Mouse (Mus musculus) thymus, adult 18-20 months (tissue): ENCODE measurements around the gene Olfr220.

Source experiments
- DNase-seq, 2 experiments: peaks; one replicate each; pipeline ENCODE4 v3.0.0; 2022; ENCODE audit warnings: mixed read lengths in 2 of 2

Gene Olfr220

DNA sequence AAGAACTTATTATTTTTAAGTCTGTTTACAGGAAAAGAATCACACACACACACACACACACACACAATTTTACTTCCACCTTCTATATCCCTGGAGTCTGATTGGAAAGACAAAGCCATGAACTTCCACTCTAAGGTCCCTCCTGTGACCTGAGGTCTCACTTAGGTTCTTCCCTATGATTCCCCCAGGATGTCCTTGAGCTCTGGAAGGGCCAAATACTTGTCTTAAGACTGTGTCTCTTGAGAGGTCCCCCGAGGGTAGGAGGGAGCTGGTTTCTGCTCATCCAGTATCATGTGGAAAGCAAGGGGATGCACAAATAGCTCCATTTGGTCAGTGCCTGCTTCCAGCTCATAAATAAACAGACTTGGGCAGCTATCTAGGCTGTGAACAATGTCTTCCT, at the start of gene Olfr220:
Gene Olfr220 (plus strand): TSS at position 301 of the 400 bp plus-strand sequence.
- DNase-seq: no peak

DNA sequence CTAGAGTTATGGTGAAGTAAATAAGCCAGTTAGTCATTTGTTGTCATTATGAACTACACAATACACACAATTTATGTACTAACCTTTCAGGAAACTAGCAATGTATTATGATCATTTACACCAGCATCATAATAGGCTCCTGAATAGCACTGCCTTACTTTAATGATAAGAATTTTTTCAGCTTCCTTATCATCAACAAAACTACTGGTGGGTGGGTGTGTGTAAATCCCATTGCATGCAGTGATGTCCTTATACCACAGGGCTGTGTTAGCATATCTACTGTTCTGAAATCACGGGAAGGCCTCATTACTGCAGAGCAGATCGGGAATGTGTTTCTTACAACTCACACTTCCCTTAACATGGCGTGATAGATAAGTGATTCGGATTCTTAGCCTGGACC, 18.9 kb upstream of the Olfr220 start:
- no peak for DNase-seq

DNA sequence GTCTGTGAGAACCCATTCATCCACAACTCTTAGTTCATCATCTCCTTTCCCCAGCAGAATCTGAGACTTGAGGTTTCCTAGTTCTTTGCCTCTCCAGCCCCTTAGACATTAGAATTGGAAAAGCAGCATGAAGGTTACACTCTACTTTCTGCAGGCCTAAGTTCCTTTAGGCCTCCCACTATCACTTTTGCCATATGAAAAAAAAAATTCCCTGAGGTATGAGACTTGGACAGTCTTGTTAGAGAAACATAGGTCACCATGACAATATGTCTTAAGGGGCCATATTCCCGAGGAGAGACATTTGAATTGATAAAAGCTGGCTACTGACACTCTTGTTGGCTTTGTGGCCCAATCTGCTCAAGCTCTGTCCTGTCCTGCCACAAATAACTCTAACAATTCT, 18.1 kb upstream of the Olfr220 start, which contains the start of gene Olfr414:
Gene Olfr414 (plus strand): TSS at position 301 of the 400 bp plus-strand sequence.
- no peak for DNase-seq

DNA sequence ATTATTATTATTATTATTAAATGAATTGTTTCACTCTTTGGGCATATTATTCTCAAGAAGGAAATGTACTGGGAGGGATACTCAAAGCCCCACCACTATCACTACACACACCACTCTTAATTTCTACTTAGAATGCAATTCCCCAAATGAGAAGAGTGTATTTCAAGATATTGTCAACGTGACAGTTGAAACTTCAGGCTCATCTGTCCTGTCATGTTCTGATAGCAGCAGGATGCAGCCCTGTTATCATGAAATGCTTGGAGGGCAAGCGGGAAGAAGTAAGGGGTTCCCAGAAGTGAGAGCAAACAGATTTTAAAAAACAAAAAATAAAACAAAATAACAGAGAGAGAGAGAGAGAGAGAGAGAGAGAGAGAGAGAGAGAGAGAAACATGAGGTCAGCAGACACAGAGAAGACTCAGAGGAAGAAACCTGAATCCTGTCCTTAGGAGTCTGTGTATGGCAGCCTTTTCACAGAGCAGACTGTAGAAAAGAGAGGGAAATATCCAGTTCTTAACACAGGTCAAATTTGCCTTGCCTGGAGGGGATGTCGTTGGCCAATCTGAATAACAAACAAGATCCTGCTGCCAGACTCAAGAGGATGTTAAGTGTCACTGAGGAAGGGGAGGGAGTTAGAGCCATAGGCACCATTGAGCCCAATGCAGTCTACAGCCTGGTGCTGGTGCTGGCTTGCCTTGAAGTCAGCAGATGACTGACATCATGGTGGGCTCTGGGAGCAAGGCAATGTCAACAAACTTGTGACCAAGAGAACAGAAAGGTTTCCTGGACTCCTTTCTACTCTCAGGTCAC, 15.5 kb upstream of the Olfr220 start:
- DNase-seq: no peak

DNA sequence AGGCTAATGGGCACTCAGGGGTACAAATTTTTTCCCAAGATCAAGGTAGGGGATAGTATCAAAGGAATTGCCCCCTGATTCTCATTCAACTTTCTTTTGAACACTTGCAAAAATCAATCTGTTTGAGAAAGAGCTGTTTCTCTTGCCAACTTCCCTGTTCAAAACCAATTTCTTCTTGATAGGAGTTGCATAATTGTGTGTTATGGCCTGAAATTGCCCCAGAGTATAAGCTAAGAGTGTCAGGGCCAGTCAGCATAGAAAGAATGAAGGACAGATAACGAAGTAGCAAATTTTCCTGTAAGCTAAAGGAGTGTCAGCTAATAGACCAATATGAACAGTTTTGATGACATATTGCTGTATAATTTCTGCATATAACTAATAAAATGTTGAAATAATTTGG, 14.5 kb upstream of the Olfr220 start:
- no peak for DNase-seq

DNA sequence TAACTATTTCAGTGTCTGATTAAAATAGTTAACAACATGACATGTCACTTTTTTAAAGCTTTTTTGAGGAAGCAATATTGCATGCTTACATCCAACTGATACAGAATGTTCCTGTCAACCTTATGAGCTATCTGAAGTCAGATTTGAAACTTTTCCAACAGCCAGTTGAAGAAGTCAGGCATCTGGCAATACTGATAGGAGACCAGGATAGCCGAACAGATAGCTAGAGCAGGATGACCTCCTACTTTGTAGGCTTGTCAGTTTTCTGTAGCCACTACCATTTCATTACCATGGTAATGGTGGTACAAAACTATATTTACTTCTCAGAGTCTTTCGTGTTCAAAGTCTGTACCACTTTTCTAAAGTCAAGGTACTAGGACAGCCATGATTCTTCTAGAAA, 13.5 kb upstream of the Olfr220 start:
- no peak for DNase-seq

DNA sequence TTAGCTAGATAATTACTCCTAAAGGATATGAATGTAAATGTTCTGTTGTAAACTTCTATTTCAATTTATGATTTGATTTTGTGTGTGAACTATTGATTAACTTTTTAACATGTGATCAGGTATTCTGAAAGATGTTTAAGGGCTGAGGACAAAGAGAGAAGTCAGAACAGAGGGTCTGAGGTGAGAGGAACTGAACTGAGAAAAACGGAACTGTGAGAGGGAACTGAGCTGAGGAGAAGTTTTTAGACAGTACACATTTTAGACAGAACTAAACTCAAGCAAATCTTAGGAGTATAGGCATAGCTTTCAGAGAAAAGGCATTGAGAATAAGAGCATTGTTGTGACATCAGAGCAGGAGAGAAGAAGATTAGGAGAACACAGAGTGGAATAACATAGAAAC, 7.8 kb upstream of the Olfr220 start:
- no peak for DNase-seq

DNA sequence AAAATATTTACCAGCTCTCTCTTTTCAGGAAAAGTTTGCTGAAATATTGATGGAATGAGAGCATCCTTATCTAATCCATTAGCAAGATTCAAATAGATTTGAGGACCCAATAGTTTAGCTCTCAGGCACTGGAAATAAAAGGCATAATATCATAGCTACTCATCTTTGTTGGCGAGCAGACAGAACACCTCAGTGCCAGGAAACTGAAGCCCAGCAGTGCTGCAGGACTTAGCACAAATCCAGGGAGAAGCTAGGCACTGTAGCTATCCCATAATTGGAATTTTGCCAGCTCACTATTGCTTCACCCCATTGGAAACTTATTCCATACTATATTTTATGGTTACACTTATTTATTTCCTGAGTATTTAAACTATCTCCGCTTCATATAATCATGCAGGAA, 13.2 kb downstream of the Olfr220 start:
- no peak for DNase-seq

DNA sequence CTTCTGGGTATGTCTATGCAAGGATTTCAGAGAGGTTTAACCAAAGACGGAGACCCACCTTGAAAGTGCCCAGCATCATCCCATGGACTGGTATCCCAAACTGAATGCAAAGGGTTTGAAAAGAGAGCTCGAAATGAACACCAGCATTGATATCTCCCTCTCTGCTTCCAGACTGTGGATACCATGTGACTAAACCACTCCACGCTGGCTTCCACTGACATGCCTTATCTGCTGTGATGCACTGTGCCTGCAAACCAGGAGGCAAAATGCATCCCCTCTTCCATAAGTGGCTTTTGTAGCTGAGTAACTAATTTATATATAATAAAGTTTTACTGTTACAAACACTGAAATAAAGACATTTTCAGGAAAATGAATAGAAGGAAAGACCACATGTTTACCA, 23.5 kb downstream of the Olfr220 start:
- DNase-seq: no peak

DNA sequence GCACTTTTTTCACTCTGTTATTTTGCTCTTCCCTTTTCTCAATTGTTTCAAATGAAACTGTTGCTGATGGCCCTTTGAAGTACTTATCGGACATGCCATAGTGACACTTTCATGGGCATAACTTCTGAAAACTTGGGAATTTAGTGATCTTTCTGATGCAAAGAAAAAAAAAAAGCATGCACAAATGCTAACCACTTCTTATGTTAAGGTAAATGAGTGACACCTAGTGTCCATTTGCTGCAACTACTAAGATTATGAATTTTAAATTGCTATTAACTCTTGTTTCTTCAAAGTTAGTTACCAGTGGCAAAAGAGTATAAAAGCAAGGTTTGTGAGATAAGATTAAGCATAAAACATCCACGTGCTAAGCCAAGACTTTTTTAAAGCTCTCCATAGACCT, 24.4 kb downstream of the Olfr220 start:
- no peak for DNase-seq

DNA sequence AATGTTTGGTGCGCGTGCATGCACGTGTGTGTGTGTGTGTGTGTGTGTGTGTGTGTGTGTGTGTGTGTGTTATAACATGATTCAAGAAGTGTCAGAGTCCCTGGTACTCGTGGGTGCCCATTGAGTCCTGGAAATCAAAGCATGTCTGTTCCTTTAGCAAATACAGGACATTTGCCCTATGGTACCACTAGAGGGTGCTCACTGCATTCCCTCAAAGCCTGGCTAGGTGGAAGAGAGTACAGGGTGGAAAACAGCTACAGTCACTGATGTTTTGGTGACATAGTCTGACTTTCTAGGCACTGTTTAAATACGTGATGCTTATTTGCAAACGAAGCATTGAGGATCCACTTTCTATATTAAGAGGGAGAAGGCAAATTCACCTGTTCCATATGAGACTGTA, 27.9 kb downstream of the Olfr220 start:
- no peak for DNase-seq

DNA sequence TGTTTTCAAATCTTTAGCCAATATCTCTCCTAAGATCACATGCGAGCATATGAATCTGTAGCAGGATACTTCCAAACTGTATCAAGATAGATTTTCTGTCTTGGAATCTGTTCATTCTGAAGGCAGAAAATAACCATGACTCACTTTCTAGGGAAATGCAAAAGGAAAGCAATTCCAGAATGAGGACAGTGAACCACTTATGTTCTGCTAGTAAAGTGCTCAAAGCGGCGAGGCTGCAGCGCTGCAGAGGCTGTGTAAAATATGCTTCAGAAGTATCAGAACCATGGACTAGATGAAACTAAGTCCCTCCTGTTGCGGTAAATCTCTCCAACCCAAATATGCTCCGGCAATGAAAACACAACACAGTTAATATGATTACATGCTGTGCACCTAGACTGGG, 40.7 kb downstream of the Olfr220 start:
- DNase-seq: no peak

DNA sequence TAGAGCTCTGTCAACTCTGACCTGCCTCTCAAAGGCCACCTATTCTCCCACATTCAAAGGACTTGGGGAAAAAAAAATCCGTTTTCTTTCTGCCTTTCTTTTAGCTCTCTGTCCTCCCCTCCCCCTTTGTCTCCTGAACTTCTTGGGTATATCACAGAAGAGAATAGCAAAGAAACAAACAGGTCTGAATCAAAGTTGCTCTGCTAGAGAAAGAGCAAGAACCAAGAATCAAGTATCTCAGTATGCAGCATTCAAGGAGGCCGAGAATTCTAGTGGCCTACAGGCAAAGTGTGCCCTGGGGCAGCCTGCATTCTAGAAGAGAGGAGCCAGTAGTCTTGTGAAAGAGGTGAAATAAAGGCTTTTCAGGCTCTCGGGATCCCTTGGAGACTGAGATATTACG, 58.2 kb downstream of the Olfr220 start:
- no peak for DNase-seq
